Comparison of ENCODE assay signal across 7 mouse cellular contexts in genomic region chr4:150396826-150397620, GRCm38 (mm10).
A peak's percentile ranks its signal among the peaks of the same experiment; 100 is the strongest.
DNase-seq lines count a peak whose midpoint lies in the region; ATAC-seq lines count a peak whose summit lies in the region.

No protein-coding gene starts in this region.

- peak overlapping the region; percentile 18; the same call in 1 of the 2 replicates for H3K4me2 ChIP-seq in limb, embryonic 11.5 days (ENCODE audit: low read depth, severe bottlenecking)
- H3K4me2 ChIP-seq in neural tube, embryonic 12.5 days (replicated peaks), result peak overlapping the region; percentile 38

- DNase-seq in B cell, adult 2 months, result peak; percentile 67 to 69
- DNase-seq in CD4-positive, CD25-positive, alpha-beta regulatory T cell, adult 2 months (ENCODE audit: low read depth, low spot score), result peak; percentile 60
- DNase-seq in limb, embryonic 11.5 days (ENCODE audit: low spot score), result peak; percentile 56
- no peak for DNase-seq in cerebellum, postnatal 14 days
- DNase-seq in urinary bladder, postnatal 25 days (ENCODE audit: low spot score), result no peak

- peaks cover 61% of the 10 kb centered on the region for H3K4me1 ChIP-seq in limb, embryonic 11.5 days (ENCODE audit: control insufficient read depth, insufficient read depth, low read length)
- peaks cover 65% of the 10 kb centered on the region for H3K4me1 ChIP-seq in neural tube, embryonic 12.5 days

- peak; percentile 44 for ATAC-seq in granulocyte monocyte progenitor cell, adult 5-6 weeks (replicated peaks; ENCODE audit: poor library complexity, severe bottlenecking)
- ATAC-seq in limb, embryonic 11.5 days (ENCODE audit: insufficient number of reproducible peaks, low FRiP score, low TSS enrichment, low read depth), result no peak
- ATAC-seq in neural tube, embryonic 12.5 days (ENCODE audit: low FRiP score, low read depth), result no peak

- no peaks in the 10 kb centered on the region for H3K9me3 ChIP-seq in limb, embryonic 11.5 days (ENCODE audit: control insufficient read depth, low read length)
- no peaks in the 10 kb centered on the region for H3K9me3 ChIP-seq in neural tube, embryonic 12.5 days

- no peaks in the 10 kb centered on the region for H3K36me3 ChIP-seq in limb, embryonic 11.5 days (ENCODE audit: control insufficient read depth, insufficient read depth, low read length)
- H3K36me3 ChIP-seq in neural tube, embryonic 12.5 days, result no peaks in the 10 kb centered on the region

- no peaks in the 10 kb centered on the region for H3K27me3 ChIP-seq in limb, embryonic 11.5 days (ENCODE audit: control insufficient read depth, insufficient read depth, low read length)
- H3K27me3 ChIP-seq in neural tube, embryonic 12.5 days (replicated peaks), result no peaks in the 10 kb centered on the region

- H3K9ac ChIP-seq in limb, embryonic 11.5 days (ENCODE audit: low read length), result no peak overlapping the region
- peak overlapping the region; percentile 21 for H3K9ac ChIP-seq in neural tube, embryonic 12.5 days

- peak overlapping the region; percentile 79 for H3K27ac ChIP-seq in limb, embryonic 11.5 days (replicated peaks; ENCODE audit: low read depth, low read length)
- H3K27ac ChIP-seq in neural tube, embryonic 12.5 days, result peak overlapping the region; percentile 50

- H3K4me3 ChIP-seq in limb, embryonic 11.5 days (ENCODE audit: low read depth, low read length), result no peak overlapping the region
- no peak overlapping the region for H3K4me3 ChIP-seq in neural tube, embryonic 12.5 days

- 29% methylated on average over 13 of the region's 13 CpGs for WGBS in limb, embryonic 11.5 days
- 26% methylated on average over 13 of the region's 13 CpGs for WGBS in neural tube, embryonic 12.5 days

Comparison
In these comparisons a context has a peak if more than half of its experiments do, and no peak if none do; other contexts are left out.
1. DNase-seq: peak in B cell, adult 2 months (2 of 2), CD4-positive, CD25-positive, alpha-beta regulatory T cell, adult 2 months (single experiment) and limb, embryonic 11.5 days (single experiment); none in cerebellum, postnatal 14 days (0 of 2) and urinary bladder, postnatal 25 days (single experiment).